Mouse (Mus musculus): ENCODE measurements at regions not wholly inside any gene's neighbourhood (a gene's known extent, or its start where the extent isn't known, plus 50 kb on each side); places are given as distances from the start of the nearest gene placed in this dataset.

DNA sequence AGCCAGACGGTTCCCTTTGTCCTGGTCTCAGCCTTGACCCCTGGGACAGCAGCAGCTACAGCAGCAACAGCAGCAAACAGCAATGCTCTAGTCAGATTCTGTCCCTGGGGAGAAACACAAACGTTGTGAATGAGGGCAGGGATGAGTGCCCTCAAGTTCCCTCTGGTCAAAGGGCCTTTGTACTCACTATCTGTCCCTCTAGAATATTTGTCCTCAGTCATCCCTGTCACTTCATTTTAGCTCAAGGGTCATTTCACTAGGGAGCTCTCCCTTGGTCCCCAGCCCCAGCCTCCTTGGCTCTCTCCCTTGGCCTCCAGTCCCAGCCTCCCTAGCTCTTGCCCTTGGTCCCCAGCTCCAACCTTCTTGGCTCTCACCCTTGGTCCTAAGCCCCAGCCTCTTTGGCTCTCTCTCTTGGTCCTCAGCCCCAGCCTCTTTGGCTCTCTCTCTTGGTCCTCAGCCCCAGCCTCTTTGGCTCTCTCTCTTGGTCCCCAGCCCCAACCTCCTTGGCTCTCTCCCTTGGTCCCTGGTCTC, 358.0 kb downstream of the Adamts20 start:
- Histone ChIP-seq H3K27ac (replicated peaks; ENCODE audit: low read depth, low read length) (no peak overlapping the region), H3K4me1 (ENCODE audit: control insufficient read depth, insufficient read depth, insufficient read length, low read length) (no peaks in the 10 kb centered on the region; the same call in 1 of the 2 replicates), H3K4me3 (ENCODE audit: insufficient read depth, low read depth, low read length) (no peak overlapping the region)

DNA sequence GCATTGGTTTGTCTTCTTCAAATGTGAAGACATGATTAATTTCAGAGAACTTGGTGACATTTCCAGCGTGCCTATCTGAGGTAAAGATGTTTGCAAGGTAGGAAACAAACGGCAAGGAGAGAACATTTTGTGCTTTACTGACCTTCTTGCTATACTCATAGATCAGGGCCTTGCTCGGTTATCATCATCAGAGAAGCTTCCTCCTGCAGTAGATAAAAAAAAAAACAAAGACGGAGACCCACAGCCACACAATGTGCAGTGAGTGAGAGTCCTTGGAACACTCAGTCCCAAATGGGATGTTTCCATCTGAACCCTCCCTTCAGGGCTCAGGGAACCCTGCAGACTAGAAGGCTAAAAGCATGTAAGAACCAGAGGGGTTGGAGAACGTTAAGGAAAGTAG, 374.6 kb downstream of the Adamts20 start:
- H3K27ac ChIP-seq (replicated peaks; ENCODE audit: low read depth, low read length): no peak overlapping the region
- no peaks in the 10 kb centered on the region for H3K4me1 ChIP-seq (ENCODE audit: control insufficient read depth, insufficient read depth, insufficient read length, low read length)
- no peak overlapping the region for H3K4me3 ChIP-seq (ENCODE audit: insufficient read depth, low read depth, low read length)

DNA sequence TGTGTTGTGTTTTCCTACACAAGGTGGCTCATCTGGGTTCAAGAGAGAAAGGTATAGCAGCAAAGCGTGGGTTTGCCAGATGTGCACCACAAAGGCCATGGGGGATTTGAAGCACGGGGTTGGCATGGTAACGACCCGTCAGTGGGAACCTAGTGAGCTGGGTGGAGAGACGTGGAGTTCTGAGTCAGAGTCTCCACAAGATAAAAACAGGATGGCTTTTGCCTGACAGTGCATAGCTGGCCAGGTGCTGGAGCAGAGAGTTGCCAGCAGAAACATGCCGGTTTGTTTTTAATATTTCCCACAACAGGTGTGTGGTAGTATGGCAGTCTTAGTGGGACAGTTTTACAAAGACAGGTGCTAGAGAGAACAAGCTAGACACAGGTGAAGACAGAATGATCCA, 375.4 kb downstream of the Adamts20 start:
- Histone ChIP-seq H3K4me1 (ENCODE audit: control insufficient read depth, insufficient read depth, insufficient read length, low read length) (no peaks in the 10 kb centered on the region), H3K4me3 (ENCODE audit: insufficient read depth, low read depth, low read length) (no peak overlapping the region), H3K27ac (replicated peaks; ENCODE audit: low read depth, low read length) (no peak overlapping the region)

DNA sequence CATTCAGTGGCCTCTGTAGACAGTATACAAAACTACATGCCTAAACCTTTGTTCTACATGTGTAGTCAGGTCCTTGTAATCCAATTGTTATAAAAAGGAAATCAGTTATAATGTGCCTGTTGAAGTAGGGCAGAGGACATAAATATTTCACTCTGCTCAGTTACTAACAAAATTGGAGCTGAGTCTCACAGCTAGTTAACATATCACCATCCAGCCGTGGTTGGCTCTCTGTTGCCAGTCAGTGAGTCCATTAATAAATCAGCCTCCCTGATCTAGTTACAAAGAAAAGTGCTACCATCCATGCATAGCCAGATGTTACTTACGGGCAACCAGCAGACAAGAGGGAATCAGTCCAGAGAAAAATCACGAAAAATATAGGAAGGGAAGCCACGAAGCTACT, 382.8 kb downstream of the Adamts20 start:
- H3K4me1 ChIP-seq (ENCODE audit: control insufficient read depth, insufficient read depth, insufficient read length, low read length): no peaks in the 10 kb centered on the region
- H3K27ac ChIP-seq (replicated peaks; ENCODE audit: low read depth, low read length): no peak overlapping the region
- no peak overlapping the region for H3K4me3 ChIP-seq (ENCODE audit: insufficient read depth, low read depth, low read length)

DNA sequence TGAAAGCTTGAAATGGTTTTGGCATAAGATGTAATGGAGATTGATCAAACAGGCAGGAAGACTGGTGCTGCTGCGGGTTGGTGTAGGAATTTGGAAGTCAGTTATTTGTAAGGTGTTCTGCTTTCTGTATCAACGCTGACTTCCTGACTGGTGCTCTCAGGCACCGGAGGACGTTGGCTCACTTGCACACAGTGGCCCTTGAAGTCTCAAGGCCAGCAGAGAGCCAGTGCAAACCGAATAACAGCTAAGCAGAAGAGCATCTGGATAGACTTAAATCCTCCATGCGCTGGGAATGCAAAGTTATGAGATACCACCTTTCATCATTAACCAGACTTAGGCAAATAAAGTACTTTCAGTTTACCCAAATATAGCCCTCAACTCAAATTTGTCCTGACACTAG, 388.2 kb downstream of the Adamts20 start:
- H3K4me3 ChIP-seq (ENCODE audit: insufficient read depth, low read depth, low read length): no peak overlapping the region
- no peak overlapping the region for H3K27ac ChIP-seq (replicated peaks; ENCODE audit: low read depth, low read length)
- no peaks in the 10 kb centered on the region for H3K4me1 ChIP-seq (ENCODE audit: control insufficient read depth, insufficient read depth, insufficient read length, low read length)

DNA sequence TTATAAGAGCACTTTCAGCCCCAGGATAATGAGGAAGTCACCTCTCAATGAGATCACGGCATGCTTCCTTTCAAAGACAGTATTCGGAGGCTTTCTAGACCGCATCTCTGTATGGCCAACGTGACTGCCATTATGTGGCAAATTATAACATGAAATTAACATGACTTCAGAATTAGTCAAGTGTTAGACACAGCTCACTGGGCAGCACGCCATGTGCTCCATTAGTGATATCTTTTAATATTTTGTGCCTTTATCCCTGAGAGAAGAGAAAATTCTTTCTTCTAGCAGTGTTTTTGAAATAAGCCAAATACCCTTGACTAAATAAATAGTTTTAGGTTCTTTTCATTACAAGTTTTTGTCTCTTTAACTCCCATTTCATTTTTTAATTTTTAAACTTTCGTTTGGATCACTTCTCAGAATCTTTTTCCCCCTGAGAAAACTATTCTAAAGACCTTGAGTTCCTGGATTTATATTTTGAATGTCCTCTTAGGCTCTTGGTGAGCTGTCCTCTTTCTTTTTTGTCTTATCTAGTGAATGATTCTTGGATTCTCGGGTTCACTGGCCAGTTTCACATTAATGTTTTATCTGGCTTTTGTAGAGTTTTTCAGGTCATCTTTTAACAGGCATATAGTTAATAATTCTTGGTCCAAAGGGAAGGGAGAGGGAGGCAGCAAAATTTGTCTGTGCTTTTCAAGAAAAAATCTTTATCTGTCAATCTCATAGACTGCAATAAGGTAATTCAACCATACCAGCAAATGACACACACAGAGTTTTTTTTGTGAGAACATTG, 390.9 kb downstream of the Adamts20 start:
- Histone ChIP-seq H3K4me1 (ENCODE audit: control insufficient read depth, insufficient read depth, insufficient read length, low read length) (no peaks in the 10 kb centered on the region), H3K27ac (replicated peaks; ENCODE audit: low read depth, low read length) (no peak overlapping the region), H3K4me3 (ENCODE audit: insufficient read depth, low read depth, low read length) (no peak overlapping the region)

DNA sequence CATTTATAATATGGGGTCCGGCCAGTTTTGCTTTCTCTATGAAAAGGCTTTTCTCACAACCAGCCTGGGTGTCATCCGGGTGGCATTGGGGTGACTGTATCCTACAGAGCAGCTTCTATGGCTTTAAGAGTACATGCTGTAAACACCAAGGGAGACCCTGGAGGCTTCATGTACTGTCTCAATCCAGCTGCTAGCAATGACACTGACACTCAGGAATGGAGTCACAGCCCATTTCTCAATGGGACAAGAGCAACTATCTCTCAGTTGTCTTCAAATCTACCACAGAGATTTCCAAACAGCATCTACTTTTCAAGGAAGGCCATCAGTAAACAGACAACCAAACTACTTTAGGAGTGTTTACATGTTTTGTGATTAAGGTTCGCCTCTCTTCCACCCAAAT, 397.5 kb downstream of the Adamts20 start:
- Histone ChIP-seq H3K4me1 (ENCODE audit: control insufficient read depth, insufficient read depth, insufficient read length, low read length) (no peaks in the 10 kb centered on the region), H3K27ac (replicated peaks; ENCODE audit: low read depth, low read length) (no peak overlapping the region), H3K4me3 (ENCODE audit: insufficient read depth, low read depth, low read length) (no peak overlapping the region)

DNA sequence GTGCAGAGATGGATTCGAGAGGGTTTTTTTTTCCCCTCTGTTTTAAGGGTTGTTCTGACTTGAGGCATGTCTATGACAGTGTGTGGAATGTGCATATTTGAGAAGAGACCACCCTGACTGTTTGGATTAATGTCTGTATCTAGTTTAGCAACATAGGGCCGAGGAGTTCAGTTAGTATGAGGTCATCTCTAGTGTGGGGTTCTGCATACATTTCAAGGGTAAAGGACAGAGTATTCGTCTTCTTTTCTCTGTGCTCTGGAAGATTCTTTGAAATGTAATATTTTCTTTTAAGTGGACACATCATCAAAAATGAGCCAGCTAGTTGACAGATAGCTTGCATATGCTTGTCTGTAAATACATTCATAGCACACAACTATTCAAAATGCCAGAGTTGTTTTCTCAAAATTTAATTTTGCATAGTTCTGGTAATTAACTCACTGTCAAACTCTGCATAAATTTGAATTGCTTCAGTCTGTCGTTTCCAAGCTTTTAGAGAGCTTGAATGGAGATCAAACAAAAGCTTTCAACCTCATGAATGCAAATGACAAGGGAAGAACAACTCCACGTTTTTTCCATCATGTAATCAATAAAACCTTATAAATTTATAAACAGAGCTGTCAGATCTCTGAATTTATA, 415.5 kb downstream of the Adamts20 start:
- no peak overlapping the region for H3K4me3 ChIP-seq (ENCODE audit: insufficient read depth, low read depth, low read length)
- H3K4me1 ChIP-seq (ENCODE audit: control insufficient read depth, insufficient read depth, insufficient read length, low read length): no peaks in the 10 kb centered on the region
- no peak overlapping the region for H3K27ac ChIP-seq (replicated peaks; ENCODE audit: low read depth, low read length)

DNA sequence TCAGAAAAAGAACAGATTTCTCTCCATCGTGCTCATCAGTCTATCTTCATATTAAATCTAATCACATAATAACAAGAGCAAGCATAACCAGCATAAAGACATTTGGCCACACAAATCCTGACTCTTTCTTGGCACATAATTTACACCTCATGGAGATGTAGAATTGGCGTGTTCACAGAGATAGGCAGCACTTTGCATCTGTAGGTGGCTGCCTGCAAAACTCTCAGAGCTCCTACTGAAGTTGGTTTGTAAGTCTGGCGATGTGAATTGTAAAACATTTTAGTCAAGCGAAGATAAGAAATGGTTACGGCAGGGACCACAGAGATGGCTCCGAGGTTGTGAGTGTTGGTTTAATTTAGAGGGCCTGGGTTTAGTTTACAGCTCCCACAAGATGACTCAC, 419.0 kb downstream of the Adamts20 start:
- Histone ChIP-seq H3K27ac (replicated peaks; ENCODE audit: low read depth, low read length) (no peak overlapping the region), H3K4me1 (ENCODE audit: control insufficient read depth, insufficient read depth, insufficient read length, low read length) (no peaks in the 10 kb centered on the region), H3K4me3 (ENCODE audit: insufficient read depth, low read depth, low read length) (no peak overlapping the region)

DNA sequence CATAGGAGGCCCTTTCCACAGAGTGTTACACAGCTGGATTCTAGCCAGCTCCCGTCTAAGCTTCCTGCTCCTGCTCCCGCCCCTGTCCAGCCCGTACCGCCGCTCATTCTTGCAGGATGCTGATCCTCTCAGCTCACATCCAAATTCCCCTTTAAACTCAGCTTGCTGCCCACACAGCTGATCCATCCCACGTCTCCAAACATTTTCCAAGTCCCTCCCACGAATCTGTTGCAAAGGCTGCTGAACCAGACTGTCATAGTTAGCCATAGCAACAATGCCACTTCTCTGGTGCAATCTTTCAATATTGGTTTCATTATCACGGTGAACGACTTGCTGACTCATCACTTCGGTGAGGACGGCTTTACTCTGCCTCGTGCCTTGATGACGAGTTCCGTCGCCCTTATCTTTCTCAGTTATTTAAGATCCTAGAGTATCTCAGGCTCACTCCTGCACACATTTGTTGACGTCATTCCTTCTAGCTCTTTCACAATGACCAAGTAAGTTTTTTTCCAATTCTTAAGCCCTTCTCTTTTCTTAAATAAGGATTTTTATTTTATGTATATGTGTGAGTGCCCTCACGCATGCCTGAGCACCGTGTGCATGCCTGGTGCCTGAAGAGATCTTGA, 420.0 kb downstream of the Adamts20 start:
- peak overlapping the region; percentile 32; the same call in 1 of the 2 replicates for H3K4me3 ChIP-seq (ENCODE audit: insufficient read depth, low read depth, low read length)
- H3K27ac ChIP-seq (replicated peaks; ENCODE audit: low read depth, low read length): no peak overlapping the region
- no peaks in the 10 kb centered on the region for H3K4me1 ChIP-seq (ENCODE audit: control insufficient read depth, insufficient read depth, insufficient read length, low read length)

DNA sequence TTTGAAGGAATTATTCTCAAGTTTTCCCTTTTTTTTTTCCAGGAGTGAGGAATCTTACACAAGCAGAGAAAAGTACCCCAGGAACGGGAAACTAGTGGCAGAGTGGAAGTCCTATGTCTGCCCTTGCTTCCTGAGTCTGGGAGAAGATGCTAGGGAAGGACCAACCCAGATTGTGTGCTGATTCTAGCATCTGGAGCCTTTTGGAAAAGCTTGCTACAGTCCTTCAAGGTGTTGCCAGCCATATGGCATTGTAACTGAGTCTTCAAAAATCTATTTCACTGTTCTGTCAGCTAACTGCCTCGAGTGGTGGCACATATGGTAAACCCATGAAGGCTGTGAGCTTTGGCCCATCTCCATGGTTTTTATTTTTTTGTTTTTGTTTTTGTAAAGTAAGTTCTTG, 432.3 kb downstream of the Adamts20 start:
- Histone ChIP-seq H3K4me3 (ENCODE audit: insufficient read depth, low read depth, low read length) (no peak overlapping the region), H3K4me1 (ENCODE audit: control insufficient read depth, insufficient read depth, insufficient read length, low read length) (no peaks in the 10 kb centered on the region), H3K27ac (replicated peaks; ENCODE audit: low read depth, low read length) (no peak overlapping the region)

DNA sequence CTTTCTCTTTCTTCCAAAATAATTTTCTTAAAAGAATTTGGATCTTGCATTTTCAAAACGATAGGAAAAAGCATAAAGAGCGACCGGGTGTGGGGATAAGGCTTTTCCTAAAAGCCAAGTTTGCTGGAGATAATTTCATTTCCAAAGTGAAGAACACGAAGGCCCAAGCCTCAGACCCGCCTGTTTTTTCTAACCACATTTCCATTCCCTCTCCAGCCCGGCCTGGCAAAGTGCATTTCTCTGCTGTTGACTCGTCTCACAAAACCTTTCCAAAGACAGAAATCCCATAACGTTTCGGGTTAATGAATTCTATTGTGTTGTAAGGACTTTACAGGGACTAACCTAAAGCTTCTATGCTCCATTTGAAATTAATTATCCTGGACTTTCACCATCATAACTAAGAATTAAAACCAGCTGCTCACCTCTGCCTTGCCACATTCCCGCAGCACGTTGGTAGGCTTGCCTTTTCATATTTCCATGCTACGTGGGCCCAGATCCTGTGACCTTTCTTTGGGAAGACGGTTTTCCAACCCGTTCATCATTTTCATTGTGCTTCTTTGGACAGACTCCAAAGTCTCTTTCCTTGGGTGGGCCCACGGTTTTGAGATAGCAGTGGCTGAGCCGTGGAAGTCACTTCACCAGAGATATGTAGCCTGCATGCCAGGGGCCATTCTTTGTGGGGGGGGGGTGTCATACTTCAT, 430.5 kb upstream of the Prickle1 start:
- H3K27ac ChIP-seq (replicated peaks; ENCODE audit: low read depth, low read length): no peak overlapping the region
- H3K4me1 ChIP-seq (ENCODE audit: control insufficient read depth, insufficient read depth, insufficient read length, low read length): peaks cover 3% of the 10 kb centered on the region; the same call in 1 of the 2 replicates
- no peak overlapping the region for H3K4me3 ChIP-seq (ENCODE audit: insufficient read depth, low read depth, low read length)

DNA sequence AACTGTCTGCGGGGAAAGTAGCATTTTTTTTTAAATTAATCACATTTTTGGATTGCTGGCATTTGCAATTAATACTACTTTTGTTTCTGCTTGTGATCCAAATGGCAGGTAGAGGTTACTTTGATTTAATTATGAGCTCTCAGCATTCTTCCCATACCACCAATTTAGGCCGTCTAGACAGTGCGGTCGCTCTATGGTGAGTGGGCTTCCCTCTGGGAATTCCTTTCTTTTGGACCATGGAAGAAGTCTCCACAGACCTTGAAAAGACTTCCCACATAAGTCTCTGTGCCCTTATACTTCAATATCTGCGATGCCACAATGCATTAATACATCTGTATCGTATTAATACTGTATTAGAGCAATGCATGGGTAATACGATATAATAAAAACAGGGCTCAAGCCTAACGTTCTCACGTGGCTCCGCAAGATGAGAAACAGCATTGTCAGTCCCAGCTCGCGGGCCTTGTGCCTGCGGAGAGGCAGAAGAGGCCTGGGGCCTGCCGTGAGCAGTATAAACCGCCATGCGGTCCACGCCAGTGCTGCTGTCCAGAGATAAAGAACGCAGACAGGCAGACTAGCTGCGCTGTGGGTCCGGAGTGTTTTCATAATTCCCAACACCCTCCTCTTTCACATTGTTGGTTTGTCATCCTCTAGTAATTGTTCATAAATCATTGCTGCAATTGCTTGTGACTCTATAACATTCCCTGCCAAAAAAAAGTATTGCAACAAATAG, 429.7 kb upstream of the Prickle1 start:
- Histone ChIP-seq H3K4me3 (ENCODE audit: insufficient read depth, low read depth, low read length) (no peak overlapping the region), H3K4me1 (ENCODE audit: control insufficient read depth, insufficient read depth, insufficient read length, low read length) (peaks cover 3% of the 10 kb centered on the region; the same call in 1 of the 2 replicates), H3K27ac (replicated peaks; ENCODE audit: low read depth, low read length) (no peak overlapping the region)

DNA sequence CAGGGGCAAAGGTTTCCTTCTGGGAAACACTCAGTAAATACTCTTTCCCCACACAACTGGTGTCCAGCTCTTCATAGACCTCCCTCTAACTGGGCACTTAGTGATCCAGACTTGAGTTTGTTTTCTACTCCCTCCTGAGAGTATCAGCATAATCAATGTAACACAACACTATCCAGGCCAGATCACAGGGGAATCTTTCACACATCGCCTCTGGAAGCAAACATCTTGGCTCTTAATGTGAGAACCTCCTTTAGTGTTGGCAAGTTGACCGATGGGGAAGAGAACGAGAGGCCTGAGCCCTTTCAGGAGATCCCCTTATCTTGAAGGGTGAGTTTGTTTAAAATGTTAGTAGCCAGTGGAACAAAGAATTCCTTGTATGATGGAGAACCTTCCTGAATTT, 429.1 kb upstream of the Prickle1 start:
- Histone ChIP-seq H3K27ac (replicated peaks; ENCODE audit: low read depth, low read length) (no peak overlapping the region), H3K4me1 (ENCODE audit: control insufficient read depth, insufficient read depth, insufficient read length, low read length) (peaks cover 3% of the 10 kb centered on the region; the same call in 1 of the 2 replicates), H3K4me3 (ENCODE audit: insufficient read depth, low read depth, low read length) (no peak overlapping the region)
